In the genomic region with DNA sequence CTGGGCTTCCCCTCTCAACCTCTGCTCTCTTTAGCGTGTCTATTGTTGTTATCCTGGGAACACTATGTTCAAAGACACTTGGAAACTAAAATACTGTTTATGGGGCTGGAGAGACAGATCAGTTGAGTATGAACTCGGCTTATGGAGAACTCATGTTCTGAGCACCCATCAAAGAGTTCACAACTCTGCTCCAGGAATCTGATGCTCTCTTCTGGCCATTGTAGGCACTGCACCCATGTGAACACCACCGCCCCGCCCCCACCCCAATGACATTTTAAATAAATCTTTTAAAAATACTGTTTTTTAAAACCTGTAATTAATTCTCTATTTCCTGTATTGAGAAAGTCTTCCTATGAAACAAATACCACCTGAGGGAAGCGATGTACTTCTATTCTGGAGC, we compare ENCODE assay signal across 9 mouse cellular contexts. TPM values are rescaled to one million over a fixed set of nuclear protein-coding genes. Genes with fewer than 3 reads are reported as not detected.
DNase-seq lines count a peak whose midpoint lies in the region; ATAC-seq lines count a peak whose summit lies in the region.
"Had no signal": no experiment of that assay in that cellular context is flagged by ENCODE, and none has a peak within 500 bp of the region (broad histone marks: within the 10 kb centered on the region; RNA-seq: fewer than 3 reads in every experiment).

No protein-coding gene starts in this region.

- 24% methylated on average over 5 of the region's 5 CpGs for WGBS in hindbrain, embryonic 14.5 days
- 22% methylated on average over 5 of the region's 5 CpGs for WGBS in hindbrain, embryonic 16.5 days
- 25% methylated on average over 5 of the region's 5 CpGs for WGBS in neural tube, embryonic 11.5 days
- 31% methylated on average over 5 of the region's 5 CpGs for WGBS in forebrain, embryonic 10.5 days

- H3K4me3 ChIP-seq in hindbrain, embryonic 14.5 days (replicated peaks; ENCODE audit: low read length), result no peak overlapping the region
- no peak overlapping the region for H3K4me3 ChIP-seq in hindbrain, embryonic 16.5 days (ENCODE audit: low read length)
- no peak overlapping the region for H3K4me3 ChIP-seq in neural tube, embryonic 11.5 days (ENCODE audit: low read depth, low read length)
- no peak overlapping the region for H3K4me3 ChIP-seq in forebrain, embryonic 10.5 days
- H3K4me3 ChIP-seq: embryonic facial prominence, embryonic 15.5 days had no signal

- DNase-seq in hindbrain, embryonic 14.5 days (ENCODE audit: low spot score), result peak; percentile 61
- DNase-seq in CD4-positive, CD25-positive, alpha-beta regulatory T cell, adult 2 months (ENCODE audit: low read depth, low spot score), result peak; percentile 79
- peak; percentile 39 for DNase-seq in neural tube, embryonic 11.5 days (ENCODE audit: low spot score)
- no peak for DNase-seq in forebrain, embryonic 10.5 days (ENCODE audit: extremely low spot score, low spot score)
- DNase-seq in frontal cortex, postnatal 10 days (ENCODE audit: low spot score in 2 of 2), result no peak

- ATAC-seq in hindbrain, embryonic 14.5 days (ENCODE audit: low FRiP score), result no peak
- no peak for ATAC-seq in hindbrain, embryonic 16.5 days
- ATAC-seq in activated CD4-positive, CD25-positive, alpha-beta regulatory T cell, adult 4 months, result peak; percentile 81
- ATAC-seq in hematopoietic stem cell, adult 5-6 weeks (replicated peaks in 1 of 2; ENCODE audit: insufficient read depth in 1 of 2, low FRiP score in 2 of 2, low TSS enrichment in 1 of 2, low read depth in 1 of 2, poor library complexity in 2 of 2, severe bottlenecking in 2 of 2), result peak; percentile 88 to 91
- ATAC-seq in neural tube, embryonic 11.5 days (ENCODE audit: insufficient read depth, low FRiP score, low TSS enrichment), result no peak

- H3K9ac ChIP-seq in hindbrain, embryonic 14.5 days, result no peak overlapping the region
- no peak overlapping the region for H3K9ac ChIP-seq in hindbrain, embryonic 16.5 days (ENCODE audit: low read depth, low read length)
- H3K9ac ChIP-seq in neural tube, embryonic 11.5 days (ENCODE audit: low read length), result no peak overlapping the region
- H3K9ac ChIP-seq: embryonic facial prominence, embryonic 15.5 days had no signal

- H3K27ac ChIP-seq in hindbrain, embryonic 14.5 days, result no peak overlapping the region
- no peak overlapping the region for H3K27ac ChIP-seq in hindbrain, embryonic 16.5 days (ENCODE audit: low read depth, low read length)
- no peak overlapping the region for H3K27ac ChIP-seq in neural tube, embryonic 11.5 days (ENCODE audit: low read depth, low read length)
- H3K27ac ChIP-seq in forebrain, embryonic 10.5 days, result no peak overlapping the region
- H3K27ac ChIP-seq: embryonic facial prominence, embryonic 15.5 days had no signal

- no peaks in the 10 kb centered on the region for H3K9me3 ChIP-seq in hindbrain, embryonic 14.5 days (ENCODE audit: control insufficient read depth, low read length)
- no peaks in the 10 kb centered on the region for H3K9me3 ChIP-seq in hindbrain, embryonic 16.5 days (ENCODE audit: control insufficient read depth, low read length)
- H3K9me3 ChIP-seq in neural tube, embryonic 11.5 days (ENCODE audit: control insufficient read depth, low read length), result no peaks in the 10 kb centered on the region
- H3K9me3 ChIP-seq in forebrain, embryonic 10.5 days, result no peaks in the 10 kb centered on the region
- H3K9me3 ChIP-seq: embryonic facial prominence, embryonic 15.5 days had no signal

- H3K4me2 ChIP-seq in hindbrain, embryonic 14.5 days (replicated peaks), result no peak overlapping the region
- H3K4me2 ChIP-seq in hindbrain, embryonic 16.5 days (ENCODE audit: low read length), result no peak overlapping the region
- H3K4me2 ChIP-seq in neural tube, embryonic 11.5 days (ENCODE audit: low read depth), result no peak overlapping the region
- H3K4me2 ChIP-seq: embryonic facial prominence, embryonic 15.5 days had no signal

- no peaks in the 10 kb centered on the region for H3K36me3 ChIP-seq in hindbrain, embryonic 14.5 days (replicated peaks; ENCODE audit: control insufficient read depth, insufficient read depth)
- no peaks in the 10 kb centered on the region for H3K36me3 ChIP-seq in hindbrain, embryonic 16.5 days (ENCODE audit: control insufficient read depth, insufficient read depth, low read length)
- no peaks in the 10 kb centered on the region for H3K36me3 ChIP-seq in neural tube, embryonic 11.5 days (ENCODE audit: control insufficient read depth, insufficient read depth, low read length)
- H3K36me3 ChIP-seq in forebrain, embryonic 10.5 days (replicated peaks), result no peaks in the 10 kb centered on the region
- H3K36me3 ChIP-seq: embryonic facial prominence, embryonic 15.5 days had no signal

- no peaks in the 10 kb centered on the region for H3K27me3 ChIP-seq in hindbrain, embryonic 14.5 days (ENCODE audit: control insufficient read depth, insufficient read depth, low read length)
- no peaks in the 10 kb centered on the region for H3K27me3 ChIP-seq in hindbrain, embryonic 16.5 days (replicated peaks; ENCODE audit: control insufficient read depth, insufficient read depth, low read length)
- H3K27me3 ChIP-seq in neural tube, embryonic 11.5 days (ENCODE audit: control insufficient read depth, insufficient read depth, low read length), result no peaks in the 10 kb centered on the region
- H3K27me3 ChIP-seq in forebrain, embryonic 10.5 days (ENCODE audit: poor library complexity, severe bottlenecking), result no peaks in the 10 kb centered on the region
- H3K27me3 ChIP-seq: embryonic facial prominence, embryonic 15.5 days had no signal

- H3K4me1 ChIP-seq in hindbrain, embryonic 14.5 days (replicated peaks; ENCODE audit: control insufficient read depth, insufficient read depth, low read length), result no peaks in the 10 kb centered on the region
- no peaks in the 10 kb centered on the region for H3K4me1 ChIP-seq in hindbrain, embryonic 16.5 days (ENCODE audit: control insufficient read depth, insufficient read depth, low read depth, low read length)
- no peaks in the 10 kb centered on the region for H3K4me1 ChIP-seq in neural tube, embryonic 11.5 days (ENCODE audit: control insufficient read depth, insufficient read depth, low read length)
- H3K4me1 ChIP-seq in forebrain, embryonic 10.5 days, result peaks cover 11% of the 10 kb centered on the region
- H3K4me1 ChIP-seq: embryonic facial prominence, embryonic 15.5 days had no signal

RNA-seq across cellular contexts. Expression of a gene that starts 4.0 kb away (rescaled TPM):
- polyA plus RNA-seq in hindbrain, embryonic 14.5 days (2014; fragmentation: Nextera tagmentation; extraction: Ambion mirVana), result 0.18 and 0.44 TPM in 2 replicates
- 0.25 and 0.69 TPM in 2 replicates for polyA plus RNA-seq in hindbrain, embryonic 16.5 days (2015; fragmentation: Nextera tagmentation; extraction: Ambion mirVana)
- under 1 TPM in 1 of 2 experiments, not detected in 1; 0.22 TPM for polyA plus RNA-seq in activated CD4-positive, CD25-positive, alpha-beta regulatory T cell, adult 4 months (2017; shearing (Covaris generic))
- 7.8 and 18.6 TPM in 2 replicates for total RNA-seq in hematopoietic stem cell, adult 5-6 weeks (2017)
- polyA plus RNA-seq in neural tube, embryonic 11.5 days (2014; fragmentation: Nextera tagmentation; extraction: Ambion mirVana), result 0.50 and 0.51 TPM in 2 replicates
- 0.14 and 0.25 TPM in 2 replicates for polyA plus RNA-seq in forebrain, embryonic 10.5 days (2016; fragmentation: Nextera tagmentation; extraction: Ambion mirVana)

RNA-seq across cellular contexts. Expression of a gene that starts 8.0 kb away (rescaled TPM):
- polyA plus RNA-seq in hindbrain, embryonic 14.5 days (2014; fragmentation: Nextera tagmentation; extraction: Ambion mirVana), result 2.2 and 2.9 TPM in 2 replicates
- 3.5 and 6.6 TPM in 2 replicates for polyA plus RNA-seq in hindbrain, embryonic 16.5 days (2015; fragmentation: Nextera tagmentation; extraction: Ambion mirVana)
- not detected for polyA plus RNA-seq in activated CD4-positive, CD25-positive, alpha-beta regulatory T cell, adult 4 months (2017; shearing (Covaris generic))
- not detected in 2 replicates for total RNA-seq in hematopoietic stem cell, adult 5-6 weeks (2017)
- polyA plus RNA-seq in neural tube, embryonic 11.5 days (2014; fragmentation: Nextera tagmentation; extraction: Ambion mirVana), result not detected in 2 replicates
- not detected in 2 replicates for polyA plus RNA-seq in forebrain, embryonic 10.5 days (2016; fragmentation: Nextera tagmentation; extraction: Ambion mirVana)

RNA-seq across cellular contexts. Expression of a gene that starts 29.3 kb away (rescaled TPM):
- 14.2 and 15.9 TPM in 2 replicates for polyA plus RNA-seq in hindbrain, embryonic 14.5 days (2014; fragmentation: Nextera tagmentation; extraction: Ambion mirVana)
- 12.1 and 15.8 TPM in 2 replicates for polyA plus RNA-seq in hindbrain, embryonic 16.5 days (2015; fragmentation: Nextera tagmentation; extraction: Ambion mirVana)
- polyA plus RNA-seq in activated CD4-positive, CD25-positive, alpha-beta regulatory T cell, adult 4 months (2017; shearing (Covaris generic)), result 1 to 10 TPM; 3.2 to 4.5 TPM
- 4.4 TPM in 2 replicates for total RNA-seq in hematopoietic stem cell, adult 5-6 weeks (2017)
- 12.7 and 13.4 TPM in 2 replicates for polyA plus RNA-seq in neural tube, embryonic 11.5 days (2014; fragmentation: Nextera tagmentation; extraction: Ambion mirVana)
- 10.6 and 10.7 TPM in 2 replicates for polyA plus RNA-seq in forebrain, embryonic 10.5 days (2016; fragmentation: Nextera tagmentation; extraction: Ambion mirVana)

RNA-seq across cellular contexts. Expression of a gene that starts 29.7 kb away (rescaled TPM):
- 31.0 and 32.3 TPM in 2 replicates for polyA plus RNA-seq in hindbrain, embryonic 14.5 days (2014; fragmentation: Nextera tagmentation; extraction: Ambion mirVana)
- polyA plus RNA-seq in hindbrain, embryonic 16.5 days (2015; fragmentation: Nextera tagmentation; extraction: Ambion mirVana), result 35.7 and 39.8 TPM in 2 replicates
- polyA plus RNA-seq in activated CD4-positive, CD25-positive, alpha-beta regulatory T cell, adult 4 months (2017; shearing (Covaris generic)), result 10 to 100 TPM; 51.4 to 65.4 TPM
- total RNA-seq in hematopoietic stem cell, adult 5-6 weeks (2017), result 21.8 and 22.5 TPM in 2 replicates
- 37.6 and 38.0 TPM in 2 replicates for polyA plus RNA-seq in neural tube, embryonic 11.5 days (2014; fragmentation: Nextera tagmentation; extraction: Ambion mirVana)
- 50.5 and 53.1 TPM in 2 replicates for polyA plus RNA-seq in forebrain, embryonic 10.5 days (2016; fragmentation: Nextera tagmentation; extraction: Ambion mirVana)

RNA-seq across cellular contexts. Expression of a gene that starts 49.7 kb away (rescaled TPM):
- 24.6 and 26.5 TPM in 2 replicates for polyA plus RNA-seq in hindbrain, embryonic 14.5 days (2014; fragmentation: Nextera tagmentation; extraction: Ambion mirVana)
- 15.7 and 18.4 TPM in 2 replicates for polyA plus RNA-seq in hindbrain, embryonic 16.5 days (2015; fragmentation: Nextera tagmentation; extraction: Ambion mirVana)
- polyA plus RNA-seq in activated CD4-positive, CD25-positive, alpha-beta regulatory T cell, adult 4 months (2017; shearing (Covaris generic)), result 1 to 10 TPM in 1 of 2 experiments, under 1 TPM in 1; 0.95 to 1.6 TPM
- total RNA-seq in hematopoietic stem cell, adult 5-6 weeks (2017), result 0.94 and 1.6 TPM in 2 replicates
- 20.2 and 21.1 TPM in 2 replicates for polyA plus RNA-seq in neural tube, embryonic 11.5 days (2014; fragmentation: Nextera tagmentation; extraction: Ambion mirVana)
- 11.1 TPM in 2 replicates for polyA plus RNA-seq in forebrain, embryonic 10.5 days (2016; fragmentation: Nextera tagmentation; extraction: Ambion mirVana)

Comparison
In these comparisons a context has a peak if more than half of its experiments do, and no peak if none do; other contexts are left out.
1. ATAC-seq: peak in activated CD4-positive, CD25-positive, alpha-beta regulatory T cell, adult 4 months (single experiment) and hematopoietic stem cell, adult 5-6 weeks (2 of 2); none in hindbrain, embryonic 14.5 days (single experiment), hindbrain, embryonic 16.5 days (single experiment) and neural tube, embryonic 11.5 days (single experiment).
2. DNase-seq: peak in hindbrain, embryonic 14.5 days (single experiment), CD4-positive, CD25-positive, alpha-beta regulatory T cell, adult 2 months (single experiment) and neural tube, embryonic 11.5 days (single experiment); none in forebrain, embryonic 10.5 days (single experiment) and frontal cortex, postnatal 10 days (0 of 2).